Mouse (Mus musculus) CH12.LX (cell line): ENCODE measurements around the gene Zc2hc1b.

Experiments used
- BHLHE40 ChIP-seq: IDR thresholded peaks from 2 replicates; pipeline ENCODE4 v1.6.1; 2011; ENCODE audit warnings: mild to moderate bottlenecking, low read depth, low read length, improper control_type of control experiment
- CTCF ChIP-seq, 2 experiments: IDR thresholded peaks in 1 of 2; conservative IDR thresholded peaks in 1 of 2; 2 replicates each; pipeline ENCODE4 v1.5.1; 2011 to 2012; ENCODE audit warnings: low read depth in 2 of 2, low read length in 2 of 2, improper control_type of control experiment in 1 of 2, inconsistent platforms in 1 of 2, mild to moderate bottlenecking in 1 of 2, moderate library complexity in 1 of 2
- EP300 ChIP-seq: IDR thresholded peaks from 2 replicates; pipeline ENCODE4 v1.6.1; 2011; ENCODE audit warnings: low read length, improper control_type of control experiment
- HCFC1 ChIP-seq: IDR thresholded peaks from 2 replicates; pipeline ENCODE4 v1.6.1; 2012; ENCODE audit warnings: low read depth, mild to moderate bottlenecking, inconsistent platforms, low read length, improper control_type of control experiment
- KAT2A ChIP-seq: IDR thresholded peaks from 2 replicates; pipeline ENCODE4 v1.6.1; 2012; ENCODE audit warnings: low read length, improper control_type of control experiment, inconsistent platforms; ENCODE audit not compliant: insufficient replicate concordance
- MAFK ChIP-seq: IDR thresholded peaks from 2 replicates; pipeline ENCODE4 v1.6.1; 2011; ENCODE audit warnings: low read length, improper control_type of control experiment; ENCODE audit not compliant: insufficient replicate concordance
- MAX ChIP-seq: IDR thresholded peaks from 2 replicates; pipeline ENCODE4 v1.6.1; 2011; ENCODE audit warnings: low read length, improper control_type of control experiment
- MXI1 ChIP-seq: IDR thresholded peaks from 2 replicates; pipeline ENCODE4 v1.6.1; 2011; ENCODE audit warnings: mild to moderate bottlenecking, low read depth, low read length, improper control_type of control experiment
- POLR2A ChIP-seq: IDR thresholded peaks from 2 replicates; pipeline ENCODE4 v1.6.1; 2011; ENCODE audit warnings: low read depth, mild to moderate bottlenecking, improper control_type of control experiment, low read length
- RCOR1 ChIP-seq: conservative IDR thresholded peaks from 2 replicates; pipeline ENCODE4 v1.6.1; 2012; ENCODE audit warnings: low read depth, mild to moderate bottlenecking, inconsistent platforms, low read length, improper control_type of control experiment
- SMC3 ChIP-seq: IDR thresholded peaks from 2 replicates; pipeline ENCODE4 v1.6.1; 2011; ENCODE audit warnings: low read depth, low read length, improper control_type of control experiment
- USF1 ChIP-seq: IDR thresholded peaks from 2 replicates; pipeline ENCODE4 v1.6.1; 2014; ENCODE audit warnings: low read depth, mild to moderate bottlenecking, inconsistent platforms, low read length, improper control_type of control experiment
- ZC3H11A ChIP-seq: IDR thresholded peaks from 2 replicates; pipeline ENCODE4 v1.6.1; 2012; ENCODE audit warnings: low read depth, mild to moderate bottlenecking, inconsistent platforms, low read length, improper control_type of control experiment
- ZKSCAN1 ChIP-seq: IDR thresholded peaks from 2 replicates; pipeline ENCODE4 v1.6.1; 2012; ENCODE audit warnings: low read depth, inconsistent platforms, low read length, improper control_type of control experiment, borderline replicate concordance

- TF ChIP-seq POLR2A, result no peak
- TF ChIP-seq ZKSCAN1, result no peak
- no peak for TF ChIP-seq CTCF (conservative IDR thresholded peaks at IDR 0.05 in 1 of 2, IDR thresholded peaks at IDR 0.05 in 1 of 2; ENCODE audit: low read depth in 2 of 2, low read length in 2 of 2)
- no peak for TF ChIP-seq KAT2A
- TF ChIP-seq BHLHE40, result no peak
- no peak for TF ChIP-seq EP300
- TF ChIP-seq HCFC1, result no peak
- no peak for TF ChIP-seq MXI1
- no peak for TF ChIP-seq MAX
- no peak for TF ChIP-seq RCOR1
- TF ChIP-seq MAFK, result no peak
- TF ChIP-seq SMC3, result no peak
- TF ChIP-seq USF1, result no peak
- no peak for TF ChIP-seq ZC3H11A
Observed at GRCm38 (mm10) chr10:13116706-13117665, 60.8 kb downstream of the Zc2hc1b start.
